Mouse (Mus musculus) ovary, adult 18-20 months (tissue): ENCODE results near the gene Snx17.

ENCODE experiments used
- DNase-seq: peaks from one replicate; pipeline ENCODE4 v3.0.0; 2022; ENCODE audit warnings: low spot score, mixed read lengths

Snx17 gene

DNA sequence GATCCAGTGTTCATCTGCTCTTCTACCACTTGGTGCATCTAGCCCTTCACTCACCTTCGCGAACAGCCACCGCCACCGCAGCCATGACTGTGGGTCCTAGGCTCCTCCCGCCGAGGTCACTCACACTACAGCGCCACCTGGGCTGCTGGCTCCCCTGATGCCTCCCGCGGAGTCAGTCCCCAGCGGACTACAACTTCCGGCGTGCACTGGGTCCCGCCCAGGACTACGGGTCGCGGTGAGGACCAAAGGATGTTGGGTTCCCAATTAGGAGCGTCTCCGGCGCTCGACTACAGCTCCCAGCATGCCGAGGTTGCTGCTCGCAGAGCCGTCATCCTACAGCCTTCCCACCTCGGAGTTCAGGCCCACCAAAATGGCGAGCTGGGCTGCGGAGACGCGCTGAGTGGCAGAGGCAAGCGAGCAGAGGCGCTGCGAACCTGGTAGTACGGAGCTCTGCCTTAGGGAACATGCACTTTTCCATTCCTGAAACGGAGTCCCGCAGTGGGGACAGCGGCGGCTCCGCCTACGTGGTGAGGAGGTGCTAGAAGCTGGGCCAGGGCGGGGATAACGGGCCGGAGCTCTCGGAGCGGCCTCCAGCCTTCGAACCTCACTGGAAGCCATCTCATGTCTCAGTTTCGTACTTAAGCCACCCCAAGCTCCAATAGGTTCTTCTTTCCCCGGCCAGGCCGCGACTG is at the start of gene Snx17, which contains the start of gene Eif2b4:
Snx17 (plus strand) TSS at position 289 of the 692 bp plus-strand sequence.
Eif2b4 (minus strand) TSS at position 492 of the 692 bp plus-strand sequence.
- DNase-seq, result peak; percentile 99

GRCm38 (mm10) chr5:31149781-31150180 is 43.2 kb upstream of the Snx17 start:
- DNase-seq, result no peak

DNA sequence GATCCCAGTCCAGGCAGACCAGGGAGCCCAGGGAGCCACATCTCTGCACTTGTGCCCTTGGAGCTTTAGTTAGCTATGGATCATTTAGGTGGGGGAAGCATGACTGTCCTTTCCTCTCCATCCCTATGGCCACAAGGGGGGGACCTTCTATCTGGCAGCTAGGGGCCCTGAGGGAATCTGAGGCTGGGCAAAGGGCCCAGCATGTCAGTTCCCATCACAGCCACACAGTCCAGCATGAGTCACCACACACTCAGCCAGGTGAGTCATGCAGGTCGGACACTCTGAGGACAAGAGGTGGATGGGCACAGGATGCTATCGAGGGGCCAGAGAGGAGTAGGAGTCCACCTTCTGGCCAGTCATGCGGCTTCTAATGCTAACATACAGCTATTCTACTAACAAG is 41.3 kb upstream of the Snx17 start:
- DNase-seq, result no peak

DNA sequence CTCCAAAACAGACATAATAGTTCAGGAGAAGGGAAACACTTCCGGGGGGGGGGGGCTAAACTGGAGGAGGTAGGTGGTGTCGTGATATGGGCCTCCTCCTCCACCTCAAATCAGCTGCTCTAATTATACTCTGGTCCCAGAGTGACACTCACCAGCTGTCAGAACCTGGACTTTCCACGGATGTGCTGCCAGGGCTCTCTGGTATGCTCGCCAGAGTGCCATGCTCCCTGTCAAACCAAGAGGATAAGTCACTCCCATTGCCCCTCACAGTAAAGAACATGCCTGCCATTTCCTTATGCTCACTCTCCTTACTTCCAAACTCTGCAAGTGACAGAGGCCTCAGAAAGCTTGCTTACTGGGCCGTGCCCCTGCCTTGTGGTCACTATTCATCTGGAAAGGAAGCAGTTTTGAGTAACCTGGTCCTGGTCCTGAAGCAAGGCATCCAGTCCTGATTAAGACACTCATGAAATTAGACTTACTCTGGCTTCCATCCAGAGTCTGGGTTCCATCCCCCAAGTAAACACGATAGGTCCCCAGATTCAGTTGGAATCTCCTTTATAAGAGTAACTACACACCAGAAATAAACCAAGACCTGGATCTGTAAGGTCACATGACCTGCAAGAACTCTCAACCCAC is 39.4 kb upstream of the Snx17 start:
- DNase-seq, result no peak

DNA sequence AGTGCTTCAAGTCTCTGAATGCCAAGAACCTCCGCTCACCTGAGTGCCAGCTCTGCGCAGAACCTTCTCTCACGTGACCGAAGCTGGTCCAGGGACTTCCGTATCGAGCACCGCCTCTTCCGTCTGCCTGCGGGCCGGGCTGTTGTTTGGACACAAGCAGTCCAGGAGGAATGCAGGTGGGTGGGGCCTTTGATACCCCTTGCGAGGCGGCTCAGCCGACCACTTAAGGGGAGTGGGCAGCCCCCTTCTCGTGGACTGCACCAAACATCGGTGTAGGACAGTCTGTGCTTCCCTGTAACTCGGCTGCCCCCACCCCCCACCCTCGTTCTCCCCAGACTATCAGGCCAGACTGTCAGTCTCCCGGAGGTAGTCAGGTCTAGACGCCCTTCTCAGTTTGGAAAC is 38.9 kb upstream of the Snx17 start, which contains the start of gene Mpv17:
Mpv17 (minus strand) TSS at position 100 of the 402 bp plus-strand sequence.
- peak; percentile 78 for DNase-seq

DNA sequence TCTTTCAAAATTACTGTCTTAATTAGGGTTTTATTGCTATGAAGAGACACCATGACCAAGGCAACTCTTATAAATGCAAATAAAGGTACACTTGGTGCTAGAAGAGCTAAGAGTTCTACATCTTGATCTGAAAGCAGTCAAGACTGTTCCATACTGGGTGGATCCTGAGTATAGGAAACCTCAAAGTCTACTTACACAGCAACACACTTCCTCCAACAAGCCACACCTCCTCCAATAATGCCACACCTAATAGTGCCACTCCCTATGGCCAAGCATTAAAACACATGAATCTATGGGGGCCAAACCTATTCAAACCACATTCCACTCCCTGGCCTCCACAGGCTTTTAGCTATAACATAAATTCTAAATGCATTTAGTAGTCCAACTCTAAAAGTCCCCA is 30.6 kb upstream of the Snx17 start:
- no peak for DNase-seq

- no peak for DNase-seq
Observed at GRCm38 (mm10) chr5:31164878-31165277, 28.1 kb upstream of the Snx17 start.

DNA sequence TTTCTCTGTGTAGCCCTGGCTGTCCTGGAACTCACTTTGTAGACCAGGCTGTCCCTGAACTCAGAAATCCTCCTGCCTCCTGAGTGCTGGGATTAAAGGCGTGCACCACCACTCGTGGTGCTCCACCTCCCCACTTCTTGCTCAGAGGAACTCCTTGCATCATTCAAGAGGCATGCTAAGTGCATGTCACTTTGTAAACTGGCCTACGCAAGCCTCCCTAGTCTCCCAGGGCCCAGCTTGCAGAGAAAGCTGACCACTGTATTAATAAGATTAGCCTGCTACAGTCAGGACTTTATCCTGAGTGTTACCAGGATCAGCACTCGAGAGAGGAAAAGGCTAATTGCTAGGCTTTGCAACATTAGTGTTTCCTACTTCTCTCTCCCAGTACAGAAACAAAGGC is 24.4 kb upstream of the Snx17 start:
- DNase-seq, result no peak

DNA sequence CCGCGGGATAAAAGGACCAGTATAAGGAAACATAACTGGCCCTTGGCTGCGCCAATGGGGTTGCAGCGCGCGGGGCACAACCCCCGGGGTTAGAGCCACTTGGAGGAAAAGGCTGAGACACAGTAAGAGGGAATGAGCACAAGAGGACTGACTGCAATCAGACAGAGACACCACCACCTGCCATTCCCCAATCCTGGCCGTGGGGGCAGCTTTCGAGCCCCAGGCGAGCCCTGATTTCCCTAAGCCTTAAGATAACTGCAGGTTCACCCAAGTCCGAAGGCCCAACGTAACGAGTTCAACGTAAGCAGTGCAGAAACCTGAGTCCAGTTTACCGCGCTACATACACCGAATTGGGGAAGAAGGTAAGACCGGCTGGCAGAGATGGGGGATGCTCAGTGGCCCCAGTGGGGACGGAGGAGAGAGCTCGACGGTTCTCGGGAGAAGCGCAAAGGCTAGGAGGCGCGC is 13.7 kb upstream of the Snx17 start:
- DNase-seq, result no peak

GRCm38 (mm10) chr5:31179766-31180630 is 13.0 kb upstream of the Snx17 start, which contains the start of the genes Gm29609 and Gtf3c2:
Gene Gm29609 (minus strand): TSS chr5:31179911.
Gene Gtf3c2 (minus strand): TSS chr5:31180144.
- DNase-seq, result peak; percentile 87

DNA sequence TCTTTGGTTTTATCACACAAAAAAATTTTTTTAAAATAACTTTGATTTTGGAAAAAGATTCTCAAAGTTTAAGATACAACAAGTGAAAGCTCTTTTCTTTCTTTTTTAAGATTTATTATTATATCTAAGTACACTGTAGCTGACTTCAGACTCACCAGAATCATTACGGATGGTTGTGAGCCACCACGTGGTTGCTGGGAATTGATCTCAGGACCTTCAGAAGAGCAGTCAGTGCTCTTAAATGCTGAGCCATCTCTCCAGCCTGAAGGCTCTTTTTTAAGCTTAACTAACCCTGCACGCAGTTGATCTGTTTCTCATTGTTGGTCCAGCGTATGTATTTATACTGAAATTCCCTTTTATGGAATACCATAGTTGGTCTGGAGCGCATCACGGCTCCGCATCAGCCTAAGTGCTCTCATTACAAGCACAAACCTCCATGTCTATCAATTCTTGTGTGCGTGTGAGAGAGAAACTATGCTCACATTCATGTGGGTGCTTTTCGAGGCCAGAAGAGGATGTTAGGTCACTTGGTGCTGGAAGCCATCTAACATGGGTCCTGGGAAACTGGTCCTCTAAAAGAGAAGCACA is 11.8 kb upstream of the Snx17 start:
- no peak for DNase-seq

DNA sequence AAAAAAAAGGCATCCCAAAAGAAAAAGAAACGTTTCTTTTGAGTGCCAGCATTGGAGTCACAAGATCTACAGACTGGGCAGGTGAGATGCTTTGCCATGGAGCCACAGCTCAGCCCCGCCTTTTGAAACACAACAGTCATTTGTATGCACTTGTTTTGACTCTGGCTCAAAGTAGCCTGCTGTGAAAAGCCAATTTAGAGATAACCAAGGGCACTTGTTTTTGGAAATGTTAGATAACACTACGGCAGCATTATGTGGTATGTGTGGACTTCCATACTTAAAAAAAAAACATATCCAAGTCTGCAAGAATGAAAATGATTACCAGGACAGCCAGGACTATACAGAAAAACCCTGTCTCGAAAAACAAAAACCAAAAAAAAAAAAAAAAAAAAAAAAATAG is 9.3 kb upstream of the Snx17 start:
- no peak for DNase-seq

DNA sequence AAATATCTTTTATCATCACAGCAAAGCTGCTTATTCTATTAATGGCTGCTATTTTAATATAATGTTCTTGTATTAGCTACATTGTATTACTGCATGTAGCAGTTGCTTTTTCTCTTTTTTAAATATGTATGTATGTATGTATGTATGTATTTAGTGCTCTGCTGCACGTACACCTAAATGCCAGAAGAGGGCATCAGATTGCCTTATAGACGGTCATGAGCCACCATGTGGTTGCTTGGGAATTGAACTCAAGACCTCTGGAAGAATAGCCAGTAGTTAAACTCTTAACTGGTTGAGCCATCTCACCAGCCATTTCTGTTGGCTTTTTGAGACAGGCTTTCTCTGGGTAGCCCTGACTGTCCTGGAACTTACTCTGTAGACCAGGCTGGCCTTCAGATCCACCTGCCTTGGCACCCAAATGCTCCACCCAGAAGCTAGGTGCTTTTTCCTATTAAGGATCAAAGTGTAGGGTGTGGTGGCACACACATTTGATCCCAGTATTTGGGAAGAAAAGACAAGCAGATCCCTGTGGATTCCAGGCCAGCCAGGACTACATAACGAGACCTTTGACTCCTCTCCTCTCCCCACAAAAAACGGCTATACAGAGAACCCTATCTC is 4.7 kb upstream of the Snx17 start:
- DNase-seq, result no peak

- DNase-seq, result no peak
Observed at GRCm38 (mm10) chr5:31190201-31190600, 2.8 kb upstream of the Snx17 start.

DNA sequence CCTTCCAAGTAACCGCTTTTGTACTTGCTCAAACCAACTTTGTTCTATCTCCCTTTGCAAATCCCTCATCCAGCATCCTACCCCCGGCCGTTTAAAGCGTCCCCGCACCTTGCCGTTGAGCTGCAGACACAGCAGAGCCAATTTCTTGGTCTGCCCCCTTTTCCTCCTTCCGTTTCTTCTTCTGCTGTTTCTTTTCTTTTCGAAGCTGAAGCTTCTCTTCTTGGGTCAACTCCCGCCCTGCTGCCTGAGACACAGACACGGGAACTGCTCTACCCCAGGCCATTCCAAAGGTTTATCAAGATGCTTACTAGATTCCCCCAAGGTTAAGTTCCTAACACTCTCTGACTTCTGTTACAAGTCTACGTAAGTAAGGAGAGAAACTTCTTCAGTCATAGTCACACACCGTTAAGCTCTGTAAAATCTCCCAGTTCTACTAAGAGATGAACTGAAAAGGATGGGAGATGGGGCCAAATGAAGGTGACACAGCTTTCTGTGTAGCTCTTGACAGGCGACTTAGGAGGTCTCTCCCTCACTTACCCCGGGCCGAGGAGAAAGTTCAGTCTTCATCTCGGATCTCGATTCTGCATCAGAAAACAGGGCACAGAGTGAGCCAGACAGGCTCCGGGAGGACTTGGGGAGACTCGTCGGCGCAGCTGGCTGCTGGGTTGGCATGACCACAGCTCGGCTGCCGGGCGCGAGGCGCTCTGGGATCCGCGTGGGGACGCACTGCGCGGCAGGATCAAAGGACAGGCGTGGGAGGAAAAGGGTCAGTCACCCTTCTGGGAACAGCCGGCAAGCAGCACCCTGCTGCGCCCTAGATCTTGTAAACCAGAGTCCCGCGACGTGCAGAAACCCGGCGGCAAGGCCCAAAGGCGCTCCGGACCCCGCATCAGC is 735 bp upstream of the Snx17 start:
- no peak for DNase-seq

- no peak for DNase-seq
Observed at GRCm38 (mm10) chr5:31193631-31194281, 729 bp downstream of the Snx17 start.

DNA sequence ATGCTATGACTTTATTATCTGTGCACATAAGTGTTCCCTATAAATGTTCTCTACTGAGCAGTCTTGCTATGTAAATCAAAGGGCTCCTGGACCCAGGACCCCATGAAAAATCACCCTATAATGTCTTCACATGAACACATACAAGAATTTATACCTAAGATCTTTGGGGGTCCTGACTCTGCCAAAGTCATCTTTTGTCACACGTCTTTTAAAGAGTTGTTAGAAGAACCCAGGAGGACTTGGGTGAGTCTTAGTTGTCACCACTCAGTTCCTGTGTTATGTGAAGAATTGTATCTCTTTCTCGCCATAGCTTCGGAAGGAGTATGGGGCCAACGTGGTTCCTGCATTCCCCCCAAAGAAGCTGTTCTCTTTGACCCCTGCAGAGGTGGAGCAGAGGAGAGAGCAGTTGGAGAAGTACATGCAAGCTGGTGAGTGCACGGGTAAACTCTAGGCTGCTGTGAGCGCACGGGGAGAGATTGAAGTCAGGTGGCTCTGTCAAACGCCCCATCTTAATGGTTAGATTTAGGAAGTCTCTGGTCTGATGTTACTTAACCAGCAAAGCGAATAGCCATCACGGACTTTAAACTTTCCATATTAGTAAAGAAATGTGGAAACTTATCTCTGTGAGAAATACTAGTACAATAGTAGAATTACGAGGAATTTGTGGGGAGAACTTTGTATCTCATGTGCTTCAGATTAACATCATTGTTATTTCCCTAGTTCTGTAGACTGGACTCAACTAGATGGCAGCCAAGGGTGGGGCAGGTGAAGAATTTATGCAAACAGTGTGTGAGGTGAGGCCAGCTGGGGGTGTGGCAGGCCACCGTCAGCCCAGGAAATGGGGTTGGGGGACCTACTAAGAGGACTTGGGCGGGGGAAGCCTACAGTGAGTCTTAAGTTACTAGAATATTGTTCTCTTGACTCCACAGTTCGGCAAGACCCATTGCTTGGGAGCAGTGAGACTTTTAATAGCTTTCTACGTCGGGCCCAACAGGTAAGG is 1.8 kb downstream of the Snx17 start:
- no peak for DNase-seq

- DNase-seq, result no peak
Observed at GRCm38 (mm10) chr5:31195671-31196070, 2.6 kb downstream of the Snx17 start.

DNA sequence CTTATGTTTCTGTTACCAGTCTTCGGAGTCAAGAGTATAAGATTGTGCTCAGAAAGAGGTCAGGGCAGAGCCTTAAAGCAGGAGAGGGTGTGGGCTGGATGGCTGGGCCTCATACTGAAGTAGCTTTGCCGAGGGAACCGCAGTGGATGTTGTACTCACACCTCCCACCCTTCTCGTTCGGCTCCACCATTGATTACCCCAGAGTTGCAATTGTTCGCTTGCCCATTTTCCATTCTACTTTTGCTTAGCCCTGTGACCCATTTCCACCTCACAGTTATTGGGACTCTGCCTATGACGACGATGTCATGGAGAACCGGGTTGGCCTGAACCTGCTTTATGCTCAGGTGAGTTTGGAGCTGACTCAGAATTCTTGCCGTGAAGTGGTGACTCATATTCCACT is 3.2 kb downstream of the Snx17 start:
- DNase-seq, result no peak
